Mouse (Mus musculus): ENCODE results near the gene Ap4s1.
"Not testable (repeated sequence)": the region's sequence is repeated elsewhere in the genome, so short reads cannot be mapped to it uniquely, and the experiment has no call there.

The Ap4s1 gene

GRCm38 (mm10) chr12:51690893-51691844 lies at the start of gene Ap4s1:
Gene Ap4s1, plus strand, starts transcription at chr12:51691033.
- peak; percentile 63 to 85 for DNase-seq

DNA sequence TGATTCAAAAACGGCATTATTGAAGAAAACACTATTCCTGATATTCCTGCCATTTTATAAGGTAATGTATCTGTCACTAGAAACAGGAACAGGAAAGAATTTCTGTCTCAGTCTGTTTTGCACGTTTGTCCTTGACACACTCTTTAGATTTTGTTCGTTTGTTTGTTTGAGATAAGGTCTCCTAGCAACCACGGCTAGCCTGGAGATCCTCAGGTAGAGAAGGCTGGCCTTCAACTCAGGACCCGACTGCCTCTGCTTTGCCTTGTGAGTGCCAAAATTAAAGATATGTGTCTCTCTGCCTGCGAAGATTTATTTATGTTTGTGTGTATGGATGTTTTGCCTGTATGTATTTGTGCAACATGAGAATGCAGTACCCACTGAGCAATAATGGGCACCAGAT lies 49.0 kb upstream of the Ap4s1 start:
- DNase-seq: no peak

DNA sequence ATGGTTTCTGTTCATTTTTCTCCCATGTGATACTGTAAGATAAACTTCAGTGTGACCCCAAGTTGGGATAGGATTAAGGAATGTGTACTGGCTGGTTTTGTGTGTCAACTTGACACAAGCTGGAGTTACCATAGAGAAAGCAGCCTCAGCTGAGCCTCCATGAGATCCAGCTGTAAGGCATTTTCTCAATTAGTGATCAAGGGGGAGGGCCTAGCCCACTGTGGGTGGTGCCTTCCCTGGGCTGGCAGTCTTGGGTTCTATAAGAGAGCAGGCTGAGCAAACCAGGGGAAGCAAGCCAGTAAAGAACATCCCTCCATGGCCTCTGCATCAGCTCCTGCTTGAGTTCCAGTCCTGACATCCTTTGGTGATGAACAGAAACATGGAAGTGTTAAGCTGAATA lies 41.4 kb upstream of the Ap4s1 start:
- not testable (repeated sequence) for DNase-seq

- DNase-seq: no peak
These were observed 34.8 kb upstream of the Ap4s1 start for GRCm38 (mm10) chr12:51655944-51656465.

- DNase-seq: no peak
These were observed 27.8 kb upstream of the Ap4s1 start for GRCm38 (mm10) chr12:51663011-51663410.

- no peak for DNase-seq
These were observed 26.9 kb upstream of the Ap4s1 start for GRCm38 (mm10) chr12:51663908-51664307.

DNA sequence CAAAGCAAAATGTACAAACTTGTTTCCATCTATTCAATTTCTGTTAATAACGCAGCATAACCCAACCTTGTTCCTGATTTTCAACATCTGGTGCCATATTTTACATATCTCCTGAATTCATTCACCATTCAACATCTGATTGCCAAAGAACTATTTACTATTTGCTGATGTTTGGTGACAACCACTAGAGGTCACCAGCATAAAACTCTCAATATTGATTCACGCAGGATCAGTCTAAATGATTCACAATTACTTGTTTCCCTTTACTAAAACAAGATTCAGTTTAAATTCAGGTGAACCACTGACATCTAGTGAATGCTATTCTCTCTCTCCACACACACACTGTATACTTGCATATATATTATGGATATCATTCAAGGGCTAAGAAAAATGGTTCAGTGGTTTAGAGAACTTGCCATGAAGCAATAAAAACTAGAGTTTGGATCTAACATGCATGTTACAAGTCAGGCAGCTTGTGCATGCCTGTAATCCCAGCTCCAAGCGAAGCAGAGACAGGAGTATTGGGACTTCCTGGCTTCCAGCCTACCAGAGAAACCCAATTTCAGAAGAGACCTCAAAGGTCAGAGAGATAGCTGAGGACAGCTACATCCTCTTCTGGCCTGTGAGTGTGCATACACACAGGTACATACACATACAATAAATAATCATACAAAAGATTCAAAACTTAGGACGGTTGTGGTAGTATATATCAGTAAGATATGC lies 24.0 kb upstream of the Ap4s1 start:
- peak in 1 of 2 experiments; percentile 25 for DNase-seq

- DNase-seq: no peak
These were observed 19.5 kb upstream of the Ap4s1 start for GRCm38 (mm10) chr12:51671231-51671891.

- no peak for DNase-seq
These were observed 17.6 kb upstream of the Ap4s1 start for GRCm38 (mm10) chr12:51673270-51673669.

- no peak for DNase-seq
These were observed 14.4 kb upstream of the Ap4s1 start for GRCm38 (mm10) chr12:51676442-51676841.

DNA sequence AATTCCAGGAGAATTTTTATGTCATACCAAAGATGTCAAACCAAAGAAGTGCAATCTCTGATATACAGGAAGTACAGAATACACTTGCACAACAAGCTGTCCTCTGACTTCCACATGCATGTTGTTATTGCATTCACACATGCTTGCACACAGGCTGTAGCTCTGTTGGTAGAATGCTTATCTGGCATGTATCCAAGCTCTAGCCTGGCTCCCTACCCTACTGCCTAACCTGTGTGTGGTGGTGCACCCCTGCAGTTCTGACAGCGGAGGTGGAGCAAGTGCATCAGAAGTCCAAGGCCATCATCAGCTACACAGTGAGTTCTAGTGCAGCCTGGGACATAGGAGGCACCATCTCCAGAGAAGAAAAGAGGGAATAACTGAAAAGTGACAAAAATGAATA lies 12.0 kb upstream of the Ap4s1 start:
- DNase-seq: peak; percentile 33 to 46

- no peak for DNase-seq
These were observed 2.3 kb upstream of the Ap4s1 start for GRCm38 (mm10) chr12:51688546-51688945.

- DNase-seq: peak; percentile 97
These were observed 1.2 kb downstream of the Ap4s1 start, which contains the start of gene Strn3 for GRCm38 (mm10) chr12:51691845-51692632. Gene Strn3, minus strand, starts transcription at chr12:51691897.

DNA sequence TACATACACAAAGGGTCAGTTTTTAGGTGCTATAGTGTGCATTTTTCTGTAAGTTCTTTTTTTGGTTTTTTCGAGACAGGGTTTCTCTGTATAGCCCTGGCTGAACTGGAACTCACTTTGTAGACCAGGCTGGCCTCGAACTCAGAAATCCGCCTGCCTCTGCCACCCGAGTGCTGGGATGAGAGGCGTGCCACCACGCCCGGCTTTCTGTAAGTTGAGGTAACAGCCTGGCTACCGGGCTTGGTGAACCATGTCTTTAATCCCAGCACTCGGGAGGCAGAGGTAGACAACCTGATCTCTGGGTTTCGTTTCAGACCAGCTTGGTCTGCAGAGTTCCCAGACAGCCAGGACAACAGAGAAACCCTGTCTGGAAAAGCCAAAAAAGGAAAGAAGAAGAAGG lies 2.0 kb downstream of the Ap4s1 start:
- DNase-seq: not testable (repeated sequence)

GRCm38 (mm10) chr12:51693419-51693818 lies 2.6 kb downstream of the Ap4s1 start:
- DNase-seq: no peak

DNA sequence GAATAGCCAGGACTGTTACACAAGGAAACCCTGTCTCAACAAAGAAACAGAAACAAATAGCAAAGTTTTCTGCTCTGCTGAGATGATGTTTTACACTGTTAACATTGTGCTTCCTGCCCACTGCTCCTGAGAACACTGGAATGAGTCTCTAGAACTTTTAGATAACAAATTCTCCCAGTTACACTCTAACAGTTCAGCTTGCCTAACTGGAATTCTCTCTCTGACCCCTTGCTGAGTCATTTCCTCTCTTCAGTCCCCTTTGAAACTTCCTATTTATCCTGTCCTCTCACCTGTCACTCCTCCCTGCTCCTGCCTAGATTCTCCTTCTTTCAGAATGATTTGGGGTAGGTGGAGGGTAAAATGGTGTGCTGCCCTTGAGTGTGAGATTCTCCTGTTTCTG lies 3.3 kb downstream of the Ap4s1 start:
- no peak for DNase-seq

DNA sequence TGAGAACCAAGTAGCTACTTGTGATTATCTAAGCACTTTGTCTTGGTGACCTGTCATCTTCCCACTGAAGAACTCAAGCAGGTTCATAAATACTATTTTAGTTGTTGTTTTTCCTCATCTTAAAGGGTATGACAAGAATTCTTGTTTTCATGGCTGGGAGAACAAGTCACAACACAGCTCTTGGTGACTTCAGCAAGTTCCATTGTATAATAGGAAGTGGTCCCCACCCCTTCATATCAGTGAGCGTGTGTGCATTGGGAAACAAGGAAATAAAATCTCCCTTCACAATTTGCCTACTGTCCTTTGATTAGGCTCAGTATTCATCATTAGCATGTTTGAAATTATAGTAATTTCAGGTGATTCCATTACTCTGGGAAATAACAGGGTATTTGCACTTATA lies 4.1 kb downstream of the Ap4s1 start:
- DNase-seq: no peak

DNA sequence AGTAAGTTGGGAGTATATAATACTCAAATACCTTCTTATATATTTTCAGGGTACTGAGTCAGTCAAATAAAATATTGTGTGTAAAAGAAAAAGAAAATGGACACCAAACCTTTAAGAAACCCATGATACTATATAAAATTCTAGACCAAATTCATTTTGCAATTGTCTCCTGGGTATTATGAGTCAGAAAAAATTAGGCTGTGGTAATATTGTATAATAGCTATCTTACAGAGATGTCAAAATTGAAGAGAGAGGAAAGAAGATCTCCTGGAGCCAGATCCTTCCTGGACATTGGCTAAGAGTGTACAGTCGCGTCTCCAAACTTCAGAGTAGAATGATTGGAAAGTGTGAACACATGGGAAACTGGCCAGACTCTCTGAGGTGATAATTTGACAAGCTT lies 5.3 kb downstream of the Ap4s1 start:
- DNase-seq: no peak

GRCm38 (mm10) chr12:51699623-51700393 lies 9.0 kb downstream of the Ap4s1 start:
- DNase-seq: no peak

- DNase-seq: no peak
These were observed 10.9 kb downstream of the Ap4s1 start for GRCm38 (mm10) chr12:51701723-51702122.

DNA sequence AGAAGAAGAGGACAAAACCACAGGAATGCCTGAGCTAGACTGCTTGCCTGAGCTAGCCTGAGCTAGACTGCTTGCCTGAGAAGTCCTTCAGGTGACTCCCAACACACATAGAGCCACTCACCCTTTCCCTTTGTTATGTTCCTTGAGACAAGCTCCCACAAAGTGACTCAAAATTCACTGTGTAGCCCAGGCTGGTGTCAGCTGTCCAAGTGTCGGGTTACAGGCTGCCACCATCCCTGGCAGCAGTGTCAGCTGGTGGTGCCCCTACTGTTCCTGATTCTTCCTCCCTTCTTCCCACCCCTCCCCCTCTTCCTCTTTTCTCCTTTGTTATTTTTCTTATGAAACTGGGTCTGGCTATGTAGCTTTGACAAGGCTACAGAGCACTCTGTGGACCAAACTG lies 13.0 kb downstream of the Ap4s1 start:
- DNase-seq: no peak
